Mouse (Mus musculus) midbrain, embryonic 16.5 days (tissue): ENCODE data around the gene Slc39a9. TPM values are rescaled to one million over a fixed set of nuclear protein-coding genes. Genes with fewer than 3 reads are reported as not detected.

Source experiments
- ATAC-seq: fragments of 200-750 bp; cut with Nextera tagmentation; 2 replicates; pipeline ENCODE4 v1.8.0; 2017; ENCODE audit warnings: moderate TSS enrichment
- H3K27ac ChIP-seq: fragments of 300-500 bp; sonication (generic); 2 replicates; pipeline ENCODE4 v1.5.1; 2014; ENCODE audit warnings: mild to moderate bottlenecking, low read length, mixed read lengths
- H3K27me3 ChIP-seq: fragments of 300-500 bp; sonication (generic); 2 replicates; pipeline ENCODE4 v1.6.1; 2014; ENCODE audit warnings: low read depth, low read length, mixed read lengths; ENCODE audit not compliant: control insufficient read depth, insufficient read depth
- H3K36me3 ChIP-seq: fragments of 300-500 bp; sonication (generic); 2 replicates; pipeline ENCODE4 v1.6.1; 2014; ENCODE audit warnings: mild to moderate bottlenecking, low read length, moderate library complexity, mixed read lengths; ENCODE audit not compliant: control insufficient read depth, insufficient read depth
- H3K4me1 ChIP-seq: fragments of 300-500 bp; sonication (generic); 2 replicates; pipeline ENCODE4 v1.6.1; 2014; ENCODE audit warnings: mild to moderate bottlenecking, low read length, mixed read lengths; ENCODE audit not compliant: control insufficient read depth, insufficient read depth
- H3K4me2 ChIP-seq: fragments of 300-500 bp; sonication (generic); 2 replicates; pipeline ENCODE4 v1.6.1; 2014; ENCODE audit warnings: mild to moderate bottlenecking, low read length, mixed read lengths
- H3K4me3 ChIP-seq: fragments of 300-500 bp; sonication (generic); 2 replicates; pipeline ENCODE4 v1.5.1; 2014; ENCODE audit warnings: low read depth, mild to moderate bottlenecking, low read length, moderate library complexity, mixed read lengths
- H3K9ac ChIP-seq: fragments of 300-500 bp; sonication (generic); 2 replicates; pipeline ENCODE4 v1.6.1; 2014; ENCODE audit warnings: low read depth, low read length, mixed read lengths
- H3K9me3 ChIP-seq: fragments of 300-500 bp; sonication (generic); replicated peaks from 2 replicates; pipeline ENCODE4 v1.6.1; 2014; ENCODE audit warnings: mild to moderate bottlenecking, low read length, mixed read lengths; ENCODE audit not compliant: control insufficient read depth, poor library complexity, severe bottlenecking
- WGBS: fragments of 180-500 bp; shearing (Covaris S2); extraction: QIAGEN DNeasy Blood & Tissue Kit; methylation state at CpG from one replicate; pipeline ENCODE4 v1.1.7; 2014; 5-methylcytosine and 5-hydroxymethylcytosine counted together
- polyA plus RNA-seq: library from polyadenylated mRNA; unstranded; fragments of >200 nt; fragmentation: Nextera tagmentation; extraction: Ambion mirVana; gene quantifications from 2 replicates; pipeline ENCODE4 v1.2.1, GENCODE M21; 2015

Slc39a9 gene
- polyA plus RNA-seq, 1 experiment from 2014 or later: 25.2 TPM

DNA sequence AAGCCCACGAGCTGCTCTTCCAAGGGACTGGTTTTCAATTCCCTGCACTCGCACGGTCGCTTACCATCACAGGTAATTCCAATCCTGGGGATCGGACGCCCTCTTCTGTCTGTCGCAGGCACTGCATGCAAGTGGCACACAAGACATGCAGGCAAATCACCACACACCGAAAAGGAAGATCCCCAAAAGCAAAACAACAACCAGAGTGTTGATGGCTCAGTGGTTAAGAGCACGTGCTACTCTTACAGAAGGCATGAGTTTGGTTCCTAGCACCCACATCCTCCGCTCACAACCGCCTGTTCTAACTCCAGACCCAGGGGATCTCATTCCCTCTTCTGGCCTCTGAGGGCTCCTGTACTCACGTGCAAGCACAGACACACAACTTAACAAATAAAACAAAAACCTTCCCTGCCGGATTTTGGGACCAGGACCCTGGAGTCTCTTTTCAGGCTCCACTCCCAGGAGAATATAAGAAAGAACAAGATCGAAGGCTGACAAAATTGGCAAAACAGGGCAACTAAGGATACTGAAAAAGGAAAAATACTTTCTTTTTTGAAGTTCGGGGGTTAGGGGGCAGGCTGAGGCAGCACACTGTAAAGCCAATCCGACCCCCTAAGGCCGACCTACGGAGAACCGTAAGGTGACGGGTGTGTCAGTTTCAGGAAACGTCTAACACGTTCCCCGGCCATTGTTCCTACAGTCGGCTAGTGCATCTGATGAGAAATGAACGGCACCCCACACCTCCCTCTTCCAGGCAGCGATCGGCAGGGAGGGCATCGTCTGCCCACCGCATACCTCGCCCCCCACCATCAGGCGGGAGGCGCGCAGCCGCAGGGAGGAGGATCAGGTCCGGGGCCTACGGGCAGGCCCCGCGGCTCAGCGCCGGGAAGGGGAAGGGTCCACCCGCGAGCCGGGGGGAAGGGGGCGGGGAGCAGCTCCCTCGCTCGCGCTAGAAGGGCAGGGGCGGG, 674 bp upstream of the Slc39a9 start:
- ATAC-seq: peak; percentile 77; the same call in 1 of the 2 replicates
- Histone ChIP-seq H3K9me3 (no peaks in the 10 kb centered on the region), H3K36me3 (peaks cover 18% of the 10 kb centered on the region), H3K27ac (peak overlapping the region; percentile 92), H3K4me1 (peaks cover 42% of the 10 kb centered on the region), H3K4me3 (peak overlapping the region; percentile 99), H3K4me2 (peak overlapping the region; percentile 96), H3K9ac (peak overlapping the region; percentile 94), H3K27me3 (no peaks in the 10 kb centered on the region)
- 2% methylated on average over 42 of the region's 48 CpGs for WGBS

DNA sequence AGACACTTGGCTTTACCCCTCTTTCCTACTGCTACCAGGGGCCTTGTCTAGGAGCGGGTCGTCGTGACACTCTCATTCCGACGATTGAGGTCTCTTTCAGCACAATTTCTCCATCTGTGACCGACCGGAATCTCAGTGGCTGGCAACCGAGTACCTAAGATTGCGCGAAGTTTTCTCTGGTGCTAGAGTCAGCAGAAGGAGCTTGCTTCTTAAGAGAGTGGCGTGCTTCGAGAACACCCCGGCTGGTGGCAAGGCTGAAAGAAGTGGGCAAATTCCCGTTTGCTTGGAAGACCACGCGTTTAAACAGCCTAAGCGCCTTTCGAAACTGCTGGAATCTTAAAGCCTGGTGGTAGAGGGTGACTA, 804 bp downstream of the Slc39a9 start:
- H3K27me3 ChIP-seq: no peaks in the 10 kb centered on the region
- peak overlapping the region; percentile 62 for H3K9ac ChIP-seq
- 10% methylated on average over 18 of the region's 18 CpGs for WGBS
- peak overlapping the region; percentile 99 for H3K4me3 ChIP-seq
- ATAC-seq: no peak; the same call in 1 of the 2 replicates
- H3K27ac ChIP-seq: no peak overlapping the region
- peaks cover 8% of the 10 kb centered on the region for H3K36me3 ChIP-seq
- H3K9me3 ChIP-seq: no peaks in the 10 kb centered on the region
- H3K4me2 ChIP-seq: peak overlapping the region; percentile 84
- H3K4me1 ChIP-seq: peaks cover 49% of the 10 kb centered on the region

DNA sequence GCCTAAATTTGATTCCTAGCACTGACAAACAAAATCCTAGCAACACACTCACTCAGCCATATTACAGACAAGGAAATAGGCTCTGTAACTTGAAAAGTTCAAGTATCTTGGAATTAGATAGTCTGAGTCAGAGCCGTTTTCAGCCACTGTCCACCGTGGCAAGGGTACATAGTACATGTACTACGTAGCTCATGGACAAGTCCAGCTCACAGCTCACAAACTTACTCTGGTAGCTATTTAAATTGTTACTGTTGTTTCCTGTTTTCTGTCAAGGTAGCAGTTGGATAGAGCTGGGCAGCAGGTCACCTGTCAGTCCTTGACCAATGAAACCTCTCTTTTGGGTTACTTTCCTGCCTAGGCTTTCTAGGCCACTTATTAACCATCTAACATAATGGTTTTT, 2.7 kb downstream of the Slc39a9 start:
- ATAC-seq: no peak
- Histone ChIP-seq H3K4me2 (peak overlapping the region; percentile 84), H3K4me3 (peak overlapping the region; percentile 6; the same call in 1 of the 2 replicates), H3K4me1 (peaks cover 49% of the 10 kb centered on the region), H3K9ac (no peak overlapping the region), H3K27ac (no peak overlapping the region), H3K36me3 (no peaks in the 10 kb centered on the region), H3K9me3 (no peaks in the 10 kb centered on the region), H3K27me3 (no peaks in the 10 kb centered on the region)
- WGBS: 98% methylated on average over 3 of the region's 3 CpGs

- H3K36me3 ChIP-seq: no peaks in the 10 kb centered on the region
- WGBS: 89% methylated on average over 7 of the region's 7 CpGs
- H3K9me3 ChIP-seq: no peaks in the 10 kb centered on the region
- no peak overlapping the region for H3K4me2 ChIP-seq
- H3K4me1 ChIP-seq: 0 out of 2 replicates have a peak, but pooled peaks cover 2% of the 10 kb centered on the region
- H3K4me3 ChIP-seq: no peak overlapping the region
- H3K27me3 ChIP-seq: no peaks in the 10 kb centered on the region
- no peak overlapping the region for H3K27ac ChIP-seq
- no peak for ATAC-seq
- no peak overlapping the region for H3K9ac ChIP-seq
Observed at GRCm38 (mm10) chr12:80653951-80654658, 10.4 kb downstream of the Slc39a9 start.

GRCm38 (mm10) chr12:80654659-80655025, 11.0 kb downstream of the Slc39a9 start:
- no peak overlapping the region for H3K4me2 ChIP-seq
- WGBS: 89% methylated on average over 3 of the region's 3 CpGs
- H3K4me3 ChIP-seq: no peak overlapping the region
- H3K9me3 ChIP-seq: no peaks in the 10 kb centered on the region
- H3K27ac ChIP-seq: no peak overlapping the region
- no peaks in the 10 kb centered on the region for H3K27me3 ChIP-seq
- no peaks in the 10 kb centered on the region for H3K36me3 ChIP-seq
- no peaks in the 10 kb centered on the region for H3K4me1 ChIP-seq
- no peak overlapping the region for H3K9ac ChIP-seq
- ATAC-seq: no peak

DNA sequence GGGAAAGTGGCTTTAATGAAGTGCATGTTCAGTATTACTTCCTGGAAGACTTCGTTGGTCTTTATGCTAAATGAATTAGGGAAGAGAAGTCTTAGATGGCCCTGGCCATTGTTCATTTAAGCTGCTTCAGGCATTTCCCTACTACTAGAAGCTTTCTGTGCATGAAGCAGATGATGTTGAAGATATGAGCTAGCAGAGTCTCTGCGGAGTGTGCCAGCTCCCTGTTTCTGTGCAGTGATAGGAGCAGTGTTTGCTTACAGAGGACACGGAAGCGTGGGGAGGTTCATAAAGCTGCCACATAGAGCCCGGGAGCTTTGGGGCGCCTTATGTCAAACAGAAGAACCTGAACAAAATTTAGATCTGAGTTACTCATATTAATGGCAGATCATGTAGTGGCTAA, 15.0 kb downstream of the Slc39a9 start:
- Histone ChIP-seq H3K27ac (no peak overlapping the region), H3K4me2 (no peak overlapping the region), H3K9ac (no peak overlapping the region), H3K36me3 (no peaks in the 10 kb centered on the region), H3K27me3 (no peaks in the 10 kb centered on the region), H3K4me1 (no peaks in the 10 kb centered on the region), H3K9me3 (no peaks in the 10 kb centered on the region), H3K4me3 (no peak overlapping the region)
- 78% methylated on average over 6 of the region's 6 CpGs for WGBS
- no peak for ATAC-seq

- Histone ChIP-seq H3K36me3 (no peaks in the 10 kb centered on the region), H3K27ac (no peak overlapping the region), H3K4me1 (no peaks in the 10 kb centered on the region), H3K9me3 (no peaks in the 10 kb centered on the region), H3K4me3 (no peak overlapping the region), H3K9ac (no peak overlapping the region), H3K4me2 (no peak overlapping the region), H3K27me3 (no peaks in the 10 kb centered on the region)
- no peak for ATAC-seq
- 96% methylated on average over 10 of the region's 10 CpGs for WGBS
Observed at GRCm38 (mm10) chr12:80662322-80662721, 18.6 kb downstream of the Slc39a9 start.

- Histone ChIP-seq H3K27me3 (no peaks in the 10 kb centered on the region), H3K9ac (no peak overlapping the region), H3K4me3 (no peak overlapping the region), H3K4me2 (no peak overlapping the region), H3K36me3 (0 out of 2 replicates have a peak, but pooled peaks cover 2% of the 10 kb centered on the region), H3K9me3 (no peaks in the 10 kb centered on the region), H3K4me1 (no peaks in the 10 kb centered on the region), H3K27ac (no peak overlapping the region)
- WGBS: 90% methylated on average over 2 of the region's 2 CpGs
- ATAC-seq: no peak
Observed at GRCm38 (mm10) chr12:80663935-80664334, 20.3 kb downstream of the Slc39a9 start.

- Histone ChIP-seq H3K27ac (no peak overlapping the region), H3K4me2 (no peak overlapping the region), H3K4me1 (no peaks in the 10 kb centered on the region), H3K9ac (no peak overlapping the region), H3K36me3 (0 out of 2 replicates have a peak, but pooled peaks cover 2% of the 10 kb centered on the region), H3K27me3 (no peaks in the 10 kb centered on the region), H3K9me3 (no peaks in the 10 kb centered on the region), H3K4me3 (no peak overlapping the region)
- ATAC-seq: no peak
- WGBS: 85% methylated on average over 2 of the region's 2 CpGs
Observed at GRCm38 (mm10) chr12:80668391-80668790, 24.7 kb downstream of the Slc39a9 start.
